8 mouse cellular contexts compared by ENCODE assay signal in the genomic region with DNA sequence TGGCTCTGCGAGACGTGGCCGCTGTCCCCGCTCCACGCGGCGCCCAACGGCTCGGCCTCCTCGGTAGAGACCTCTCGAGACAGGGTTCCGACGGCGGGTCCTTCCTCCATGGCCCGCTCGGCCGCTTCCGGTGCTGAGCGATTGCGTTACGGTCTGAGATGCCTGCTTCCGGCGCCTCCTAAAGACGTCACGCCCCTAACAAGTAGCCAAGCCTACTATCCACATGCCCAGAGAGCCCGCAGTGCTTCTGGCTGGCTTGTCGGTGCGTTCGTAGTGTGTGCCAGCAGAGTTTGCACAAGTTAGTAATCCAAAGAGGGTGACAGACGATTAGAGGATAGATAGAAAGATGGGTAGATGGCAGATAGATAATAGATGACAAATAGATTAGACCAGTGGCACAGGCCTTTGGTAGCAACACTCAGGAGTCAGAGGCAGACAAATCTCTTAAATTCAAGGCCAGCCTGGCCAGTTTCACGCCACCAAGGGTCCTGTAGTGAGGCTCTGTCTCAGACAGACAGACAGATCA. TPM values are rescaled to one million over a fixed set of nuclear protein-coding genes. Genes with fewer than 3 reads are reported as not detected.
DNase-seq lines count a peak whose midpoint lies in the region; ATAC-seq lines count a peak whose summit lies in the region.

A gene (minus strand): TSS at position 115 of the 526 bp plus-strand sequence.

- peak within 1 kb of the TSS; percentile 78 for H3K9ac ChIP-seq in hindbrain, embryonic 15.5 days

- DNase-seq in R1 (ENCODE audit: low read depth, low spot score), result peak; percentile 95
- DNase-seq in cerebellum, postnatal 25 days, result peak; percentile 95 to 96
- DNase-seq in frontal cortex, postnatal 36 days (ENCODE audit: low spot score in 2 of 2), result peak; percentile 94 to 97
- peak; percentile 88 for DNase-seq in left cerebral cortex, adult 11 months (ENCODE audit: low spot score)
- peak; percentile 92 for DNase-seq in lung, postnatal 4 days
- DNase-seq in retina, postnatal 7 days (ENCODE audit: low read depth, low spot score), result peak; percentile 88
- DNase-seq in urinary bladder, adult 2 months (ENCODE audit: low spot score), result peak; percentile 88

- peak; percentile 97 for ATAC-seq in hindbrain, embryonic 15.5 days (ENCODE audit: low FRiP score, low read depth)

- H3K36me3 ChIP-seq in hindbrain, embryonic 15.5 days, result no peaks in the 10 kb centered on the region

- peaks cover 21% of the 10 kb centered on the region for H3K4me1 ChIP-seq in hindbrain, embryonic 15.5 days (replicated peaks)

- peaks cover 4% of the 10 kb centered on the region; the same call in 1 of the 2 replicates for H3K27me3 ChIP-seq in hindbrain, embryonic 15.5 days

- peak within 1 kb of the TSS; percentile 93 for H3K4me2 ChIP-seq in hindbrain, embryonic 15.5 days

- 3% methylated on average over 31 of the region's 31 CpGs for WGBS in hindbrain, embryonic 15.5 days

- H3K27ac ChIP-seq in hindbrain, embryonic 15.5 days (replicated peaks), result peak within 1 kb of the TSS; percentile 53; the same call in 1 of the 2 replicates

- no peaks in the 10 kb centered on the region for H3K9me3 ChIP-seq in hindbrain, embryonic 15.5 days

- H3K4me3 ChIP-seq in hindbrain, embryonic 15.5 days, result peak within 1 kb of the TSS; percentile 84

RNA-seq across cellular contexts. Expression of the gene that starts here (rescaled TPM):
- polyA plus RNA-seq in hindbrain, embryonic 15.5 days (2015; fragmentation: Nextera tagmentation; extraction: Ambion mirVana), result 27.8 and 28.0 TPM in 2 replicates
- 19.0 and 26.2 TPM in 2 replicates for polyA plus RNA-seq in urinary bladder, adult 2 months (2012; rRNA removed)

Comparison
In these comparisons a context has a peak if more than half of its experiments do, and no peak if none do; other contexts are left out.
1. Peak in every context shown above with its lines: DNase-seq, ATAC-seq, H3K4me3 ChIP-seq and H3K27ac ChIP-seq.